Mouse (Mus musculus) stomach, embryonic 16.5 days (tissue): ENCODE measurements around the gene Kcnn3. TPM values are rescaled to one million over a fixed set of nuclear protein-coding genes. Genes with fewer than 3 reads are reported as not detected.

Experiments
- ATAC-seq: fragments of 200-750 bp; cut with Nextera tagmentation; 2 replicates; pipeline ENCODE4 v1.8.0; 2017; ENCODE audit warnings: moderate number of reproducible peaks, moderate TSS enrichment; ENCODE audit not compliant: insufficient read depth, low FRiP score
- H3K27ac ChIP-seq: fragments of 300-500 bp; sonication (generic); 2 replicates; pipeline ENCODE4 v1.5.1; 2014; ENCODE audit warnings: low read length
- H3K27me3 ChIP-seq: fragments of 300-500 bp; sonication (generic); 2 replicates; pipeline ENCODE4 v1.6.1; 2014; ENCODE audit warnings: low read length, control low read depth, mixed read lengths; ENCODE audit not compliant: control insufficient read depth, insufficient read depth
- H3K36me3 ChIP-seq: fragments of 300-500 bp; sonication (generic); 2 replicates; pipeline ENCODE4 v1.6.1; 2014; ENCODE audit warnings: low read length; ENCODE audit not compliant: control insufficient read depth, insufficient read depth
- H3K4me1 ChIP-seq: fragments of 300-500 bp; sonication (generic); 2 replicates; pipeline ENCODE4 v1.6.1; 2014; ENCODE audit warnings: low read length, control low read depth, mixed read lengths; ENCODE audit not compliant: control insufficient read depth, insufficient read depth
- H3K4me2 ChIP-seq: fragments of 300-500 bp; sonication (generic); 2 replicates; pipeline ENCODE4 v1.6.1; 2014; ENCODE audit warnings: low read depth, low read length, mixed read lengths
- H3K4me3 ChIP-seq: fragments of 300-500 bp; sonication (generic); replicated peaks from 2 replicates; pipeline ENCODE4 v1.5.1; 2014; ENCODE audit warnings: mild to moderate bottlenecking, low read length
- H3K9ac ChIP-seq: fragments of 300-500 bp; sonication (generic); 2 replicates; pipeline ENCODE4 v1.6.1; 2014; ENCODE audit warnings: low read length
- H3K9me3 ChIP-seq: fragments of 300-500 bp; sonication (generic); replicated peaks from 2 replicates; pipeline ENCODE4 v1.6.1; 2016; ENCODE audit warnings: low read length, control low read depth; ENCODE audit not compliant: control insufficient read depth
- WGBS: fragments of 180-500 bp; shearing (Covaris S2); extraction: QIAGEN DNeasy Blood & Tissue Kit; methylation state at CpG from one replicate; pipeline ENCODE4 v1.1.7; 2014; 5-methylcytosine and 5-hydroxymethylcytosine counted together
- polyA plus RNA-seq: library from polyadenylated mRNA; unstranded; fragments of >200 nt; fragmentation: Nextera tagmentation; extraction: Ambion mirVana; gene quantifications from 2 replicates; pipeline ENCODE4 v1.2.1, GENCODE M21; 2015

Kcnn3 gene
- polyA plus RNA-seq, 1 experiment from 2014 or later = 5.9 TPM

GRCm38 (mm10) chr3:89486916-89487702 is 32.9 kb upstream of the Kcnn3 start:
- H3K9ac ChIP-seq = peak overlapping the region; percentile 39; the same call in 1 of the 2 replicates
- H3K27ac ChIP-seq = no peak overlapping the region
- WGBS = 63% methylated on average over 20 of the region's 20 CpGs
- no peaks in the 10 kb centered on the region for H3K27me3 ChIP-seq
- no peak overlapping the region for H3K4me2 ChIP-seq
- H3K9me3 ChIP-seq = no peaks in the 10 kb centered on the region
- peaks cover 5% of the 10 kb centered on the region; the same call in 1 of the 2 replicates for H3K4me1 ChIP-seq
- no peaks in the 10 kb centered on the region for H3K36me3 ChIP-seq
- ATAC-seq = no peak
- H3K4me3 ChIP-seq = no peak overlapping the region

- Histone ChIP-seq H3K4me3 (no peak overlapping the region), H3K9me3 (no peaks in the 10 kb centered on the region), H3K9ac (no peak overlapping the region), H3K4me2 (no peak overlapping the region), H3K4me1 (peaks cover 5% of the 10 kb centered on the region; the same call in 1 of the 2 replicates), H3K27me3 (no peaks in the 10 kb centered on the region), H3K36me3 (no peaks in the 10 kb centered on the region), H3K27ac (no peak overlapping the region)
- 85% methylated on average over 3 of the region's 3 CpGs for WGBS
- no peak for ATAC-seq
Measured at GRCm38 (mm10) chr3:89490790-89491189, 29.2 kb upstream of the Kcnn3 start.

- ATAC-seq = no peak
- 84% methylated on average over 5 of the region's 5 CpGs for WGBS
- Histone ChIP-seq H3K4me1 (peaks cover 5% of the 10 kb centered on the region; the same call in 1 of the 2 replicates), H3K9me3 (no peaks in the 10 kb centered on the region), H3K27me3 (no peaks in the 10 kb centered on the region), H3K36me3 (no peaks in the 10 kb centered on the region), H3K4me3 (no peak overlapping the region), H3K9ac (no peak overlapping the region), H3K27ac (no peak overlapping the region), H3K4me2 (no peak overlapping the region)
Measured at GRCm38 (mm10) chr3:89491559-89491958, 28.4 kb upstream of the Kcnn3 start.

- H3K27me3 ChIP-seq = no peaks in the 10 kb centered on the region
- 24% methylated on average over 8 of the region's 8 CpGs for WGBS
- no peak for ATAC-seq
Measured at GRCm38 (mm10) chr3:89492701-89493151, 27.2 kb upstream of the Kcnn3 start.

GRCm38 (mm10) chr3:89494630-89495029 is 25.3 kb upstream of the Kcnn3 start:
- WGBS = 84% methylated on average over 5 of the region's 5 CpGs
- Histone ChIP-seq H3K4me1 (no peaks in the 10 kb centered on the region), H3K4me2 (no peak overlapping the region), H3K4me3 (no peak overlapping the region), H3K9ac (no peak overlapping the region), H3K27me3 (no peaks in the 10 kb centered on the region), H3K27ac (no peak overlapping the region), H3K36me3 (no peaks in the 10 kb centered on the region), H3K9me3 (no peaks in the 10 kb centered on the region)
- ATAC-seq = no peak

More at GRCm38 (mm10) chr3:89492701-89493151, 27.2 kb upstream of the Kcnn3 start:
- Histone ChIP-seq H3K27ac (no peak overlapping the region), H3K9ac (no peak overlapping the region), H3K9me3 (no peaks in the 10 kb centered on the region), H3K4me2 (no peak overlapping the region), H3K4me1 (0 out of 2 replicates have a peak, but pooled peaks cover under 1% of the 10 kb centered on the region), H3K4me3 (no peak overlapping the region), H3K36me3 (no peaks in the 10 kb centered on the region)

- Histone ChIP-seq H3K27ac (no peak overlapping the region), H3K4me3 (no peak overlapping the region), H3K9ac (no peak overlapping the region), H3K27me3 (no peaks in the 10 kb centered on the region), H3K4me1 (no peaks in the 10 kb centered on the region), H3K36me3 (no peaks in the 10 kb centered on the region), H3K4me2 (no peak overlapping the region), H3K9me3 (no peaks in the 10 kb centered on the region)
- WGBS = 64% methylated on average over 3 of the region's 3 CpGs
- ATAC-seq = no peak
Measured at GRCm38 (mm10) chr3:89496366-89496765, 23.6 kb upstream of the Kcnn3 start.

- no peak overlapping the region for H3K27ac ChIP-seq
- no peak overlapping the region for H3K9ac ChIP-seq
- no peaks in the 10 kb centered on the region for H3K4me1 ChIP-seq
- ATAC-seq = no peak
- WGBS = 51% methylated on average over 7 of the region's 7 CpGs
- no peak overlapping the region for H3K4me2 ChIP-seq
- H3K36me3 ChIP-seq = no peaks in the 10 kb centered on the region
- H3K9me3 ChIP-seq = no peaks in the 10 kb centered on the region
- no peak overlapping the region for H3K4me3 ChIP-seq
- H3K27me3 ChIP-seq = no peaks in the 10 kb centered on the region
Measured at GRCm38 (mm10) chr3:89499696-89500095, 20.3 kb upstream of the Kcnn3 start.

- ATAC-seq = no peak
Measured at GRCm38 (mm10) chr3:89501486-89501885, 18.5 kb upstream of the Kcnn3 start.

GRCm38 (mm10) chr3:89502551-89502950 is 17.4 kb upstream of the Kcnn3 start:
- Histone ChIP-seq H3K27ac (no peak overlapping the region), H3K4me3 (no peak overlapping the region), H3K4me2 (no peak overlapping the region), H3K9me3 (no peaks in the 10 kb centered on the region), H3K9ac (no peak overlapping the region), H3K4me1 (no peaks in the 10 kb centered on the region), H3K27me3 (no peaks in the 10 kb centered on the region), H3K36me3 (no peaks in the 10 kb centered on the region)
- no peak for ATAC-seq
- WGBS = 80% methylated on average over 7 of the region's 7 CpGs

More at GRCm38 (mm10) chr3:89501486-89501885, 18.5 kb upstream of the Kcnn3 start:
- Histone ChIP-seq H3K4me3 (no peak overlapping the region), H3K36me3 (no peaks in the 10 kb centered on the region), H3K27me3 (no peaks in the 10 kb centered on the region), H3K4me2 (no peak overlapping the region), H3K4me1 (no peaks in the 10 kb centered on the region), H3K9me3 (no peaks in the 10 kb centered on the region), H3K9ac (no peak overlapping the region), H3K27ac (no peak overlapping the region)
